Mouse (Mus musculus): Measurements from ENCODE around the gene Fam172a. TPM values are rescaled to one million over a fixed set of nuclear protein-coding genes. Genes with fewer than 3 reads are reported as not detected.

The Fam172a gene
- polyA plus RNA-seq, 1 experiment: 6.1 TPM

GRCm38 (mm10) chr13:78005344-78005743 lies 303.5 kb downstream of the Fam172a start:
- Histone ChIP-seq H3K4me3 (ENCODE audit: low read depth, low read length) (no peak overlapping the region), H3K27me3 (ENCODE audit: control insufficient read depth, insufficient read depth, low read length) (no peaks in the 10 kb centered on the region), H3K36me3 (ENCODE audit: control insufficient read depth, insufficient read depth, low read length) (peaks cover 4% of the 10 kb centered on the region; the same call in 1 of the 2 replicates), H3K27ac (ENCODE audit: insufficient read depth, low read depth, low read length) (no peak overlapping the region), H3K4me1 (ENCODE audit: control insufficient read depth, insufficient read depth, insufficient read length, low read length) (no peaks in the 10 kb centered on the region)
- TF ChIP-seq CTCF (IDR thresholded peaks at IDR 0.05; ENCODE audit: extremely low read depth, insufficient read length, insufficient replicate concordance, low read depth, low read length) (no peak), POLR2A (IDR thresholded peaks at IDR 0.05; ENCODE audit: low read depth, low read length) (no peak)
- WGBS: 78% methylated on average over 3 of the region's 3 CpGs

GRCm38 (mm10) chr13:78010176-78010575 lies 308.3 kb downstream of the Fam172a start:
- no peak overlapping the region for H3K4me3 ChIP-seq (ENCODE audit: low read depth, low read length)
- no peaks in the 10 kb centered on the region for H3K4me1 ChIP-seq (ENCODE audit: control insufficient read depth, insufficient read depth, insufficient read length, low read length)
- H3K27ac ChIP-seq (ENCODE audit: insufficient read depth, low read depth, low read length): no peak overlapping the region
- no peaks in the 10 kb centered on the region for H3K27me3 ChIP-seq (ENCODE audit: control insufficient read depth, insufficient read depth, low read length)
- peaks cover 4% of the 10 kb centered on the region; the same call in 1 of the 2 replicates for H3K36me3 ChIP-seq (ENCODE audit: control insufficient read depth, insufficient read depth, low read length)
- WGBS: 93% methylated on average over 1 of the region's 1 CpGs
- TF ChIP-seq POLR2A (IDR thresholded peaks at IDR 0.05; ENCODE audit: low read depth, low read length): no peak
- no peak for TF ChIP-seq CTCF (IDR thresholded peaks at IDR 0.05; ENCODE audit: extremely low read depth, insufficient read length, insufficient replicate concordance, low read depth, low read length)

- Histone ChIP-seq H3K36me3 (ENCODE audit: control insufficient read depth, insufficient read depth, low read length) (no peaks in the 10 kb centered on the region), H3K4me1 (ENCODE audit: control insufficient read depth, insufficient read depth, insufficient read length, low read length) (no peaks in the 10 kb centered on the region), H3K4me3 (ENCODE audit: low read depth, low read length) (no peak within 1 kb of the TSS), H3K27me3 (ENCODE audit: control insufficient read depth, insufficient read depth, low read length) (no peaks in the 10 kb centered on the region), H3K27ac (ENCODE audit: insufficient read depth, low read depth, low read length) (no peak within 1 kb of the TSS)
- TF ChIP-seq POLR2A (IDR thresholded peaks at IDR 0.05; ENCODE audit: low read depth, low read length) (no peak), CTCF (IDR thresholded peaks at IDR 0.05; ENCODE audit: extremely low read depth, insufficient read length, insufficient replicate concordance, low read depth, low read length) (no peak)
- 66% methylated on average over 15 of the region's 15 CpGs for WGBS
Measured at GRCm38 (mm10) chr13:78024683-78025294, 323.0 kb downstream of the Fam172a start, which contains the start of gene Pou5f2. Gene Pou5f2 (plus strand): TSS chr13:78024902.

GRCm38 (mm10) chr13:78032821-78033220 lies 331.0 kb downstream of the Fam172a start:
- H3K36me3 ChIP-seq (ENCODE audit: control insufficient read depth, insufficient read depth, low read length): no peaks in the 10 kb centered on the region
- no peak overlapping the region for H3K27ac ChIP-seq (ENCODE audit: insufficient read depth, low read depth, low read length)
- no peaks in the 10 kb centered on the region for H3K27me3 ChIP-seq (ENCODE audit: control insufficient read depth, insufficient read depth, low read length)
- no peak overlapping the region for H3K4me3 ChIP-seq (ENCODE audit: low read depth, low read length)
- H3K4me1 ChIP-seq (ENCODE audit: control insufficient read depth, insufficient read depth, insufficient read length, low read length): no peaks in the 10 kb centered on the region
- TF ChIP-seq CTCF (IDR thresholded peaks at IDR 0.05; ENCODE audit: extremely low read depth, insufficient read length, insufficient replicate concordance, low read depth, low read length): no peak
- TF ChIP-seq POLR2A (IDR thresholded peaks at IDR 0.05; ENCODE audit: low read depth, low read length): no peak
- 15% methylated on average over 1 of the region's 1 CpGs for WGBS

- H3K4me3 ChIP-seq (ENCODE audit: low read depth, low read length): no peak overlapping the region
- no peak overlapping the region for H3K27ac ChIP-seq (ENCODE audit: insufficient read depth, low read depth, low read length)
- WGBS: 94% methylated on average over 1 of the region's 1 CpGs
- TF ChIP-seq CTCF (IDR thresholded peaks at IDR 0.05; ENCODE audit: extremely low read depth, insufficient read length, insufficient replicate concordance, low read depth, low read length): no peak
- no peak for TF ChIP-seq POLR2A (IDR thresholded peaks at IDR 0.05; ENCODE audit: low read depth, low read length)
- H3K27me3 ChIP-seq (ENCODE audit: control insufficient read depth, insufficient read depth, low read length): no peaks in the 10 kb centered on the region
- no peaks in the 10 kb centered on the region for H3K4me1 ChIP-seq (ENCODE audit: control insufficient read depth, insufficient read depth, insufficient read length, low read length)
- no peaks in the 10 kb centered on the region for H3K36me3 ChIP-seq (ENCODE audit: control insufficient read depth, insufficient read depth, low read length)
Measured at GRCm38 (mm10) chr13:78037203-78037602, 335.4 kb downstream of the Fam172a start.

- 79% methylated on average over 6 of the region's 6 CpGs for WGBS
- TF ChIP-seq CTCF (IDR thresholded peaks at IDR 0.05; ENCODE audit: extremely low read depth, insufficient read length, insufficient replicate concordance, low read depth, low read length) (no peak), POLR2A (IDR thresholded peaks at IDR 0.05; ENCODE audit: low read depth, low read length) (no peak)
- no peaks in the 10 kb centered on the region for H3K4me1 ChIP-seq (ENCODE audit: control insufficient read depth, insufficient read depth, insufficient read length, low read length)
- H3K4me3 ChIP-seq (ENCODE audit: low read depth, low read length): no peak overlapping the region
- no peak overlapping the region for H3K27ac ChIP-seq (ENCODE audit: insufficient read depth, low read depth, low read length)
- no peaks in the 10 kb centered on the region for H3K36me3 ChIP-seq (ENCODE audit: control insufficient read depth, insufficient read depth, low read length)
- H3K27me3 ChIP-seq (ENCODE audit: control insufficient read depth, insufficient read depth, low read length): no peaks in the 10 kb centered on the region
Measured at GRCm38 (mm10) chr13:78043203-78043602, 341.4 kb downstream of the Fam172a start.

GRCm38 (mm10) chr13:78045116-78045515 lies 343.3 kb downstream of the Fam172a start:
- no peak for TF ChIP-seq CTCF (IDR thresholded peaks at IDR 0.05; ENCODE audit: extremely low read depth, insufficient read length, insufficient replicate concordance, low read depth, low read length)
- no peak for TF ChIP-seq POLR2A (IDR thresholded peaks at IDR 0.05; ENCODE audit: low read depth, low read length)
- Histone ChIP-seq H3K27ac (ENCODE audit: insufficient read depth, low read depth, low read length) (no peak overlapping the region), H3K4me3 (ENCODE audit: low read depth, low read length) (no peak overlapping the region), H3K27me3 (ENCODE audit: control insufficient read depth, insufficient read depth, low read length) (no peaks in the 10 kb centered on the region), H3K4me1 (ENCODE audit: control insufficient read depth, insufficient read depth, insufficient read length, low read length) (no peaks in the 10 kb centered on the region), H3K36me3 (ENCODE audit: control insufficient read depth, insufficient read depth, low read length) (no peaks in the 10 kb centered on the region)
- 66% methylated on average over 5 of the region's 5 CpGs for WGBS

Data from small intestine, adult 2 months (tissue).